Mouse (Mus musculus) forebrain, embryonic 15.5 days (tissue): ENCODE measurements around the gene C2cd3. TPM values are rescaled to one million over a fixed set of nuclear protein-coding genes. Genes with fewer than 3 reads are reported as not detected.
"Not testable (repeated sequence)": the region's sequence is repeated elsewhere in the genome, so short reads cannot be mapped to it uniquely, and the experiment has no call there.

Experiments
- ATAC-seq: fragments of 200-750 bp; cut with Nextera tagmentation; replicated peaks from 2 replicates; pipeline ENCODE4 v1.8.0; 2017; ENCODE audit warnings: mild to moderate bottlenecking, moderate TSS enrichment, moderate library complexity
- H3K27ac ChIP-seq: fragments of 300-500 bp; sonication (generic); replicated peaks from 2 replicates; pipeline ENCODE4 v1.5.1; 2015; ENCODE audit warnings: mild to moderate bottlenecking, inconsistent platforms
- H3K27me3 ChIP-seq: fragments of 300-500 bp; sonication (generic); 2 replicates; pipeline ENCODE4 v1.6.1; 2015; ENCODE audit warnings: inconsistent platforms
- H3K36me3 ChIP-seq: fragments of 300-500 bp; sonication (generic); 2 replicates; pipeline ENCODE4 v1.6.1; 2015; ENCODE audit warnings: mild to moderate bottlenecking, inconsistent platforms
- H3K4me1 ChIP-seq: fragments of 300-500 bp; sonication (generic); 2 replicates; pipeline ENCODE4 v1.6.1; 2015; ENCODE audit warnings: inconsistent platforms
- H3K4me2 ChIP-seq: fragments of 300-500 bp; sonication (generic); replicated peaks from 2 replicates; pipeline ENCODE4 v1.6.1; 2015; ENCODE audit warnings: mild to moderate bottlenecking, inconsistent platforms
- H3K4me3 ChIP-seq: fragments of 300-500 bp; sonication (generic); 2 replicates; pipeline ENCODE4 v1.5.1; 2015; ENCODE audit warnings: mild to moderate bottlenecking, inconsistent platforms
- H3K9ac ChIP-seq: fragments of 300-500 bp; sonication (generic); replicated peaks from 2 replicates; pipeline ENCODE4 v1.6.1; 2015; ENCODE audit warnings: mild to moderate bottlenecking, inconsistent platforms
- H3K9me3 ChIP-seq: fragments of 300-500 bp; sonication (generic); 2 replicates; pipeline ENCODE4 v1.6.1; 2016; ENCODE audit warnings: inconsistent platforms
- WGBS: fragments of 180-500 bp; shearing (Covaris S2); methylation state at CpG from one replicate; pipeline ENCODE4 v1.1.7; 2015; ENCODE audit warnings: mixed read lengths; 5-methylcytosine and 5-hydroxymethylcytosine counted together
- polyA plus RNA-seq: library from polyadenylated mRNA; unstranded; fragments of >200 nt; fragmentation: Nextera tagmentation; extraction: Ambion mirVana; gene quantifications from 2 replicates; pipeline ENCODE4 v1.2.1, GENCODE M21; 2015

C2cd3 gene
- polyA plus RNA-seq, 1 experiment from 2014 or later = 28.8 TPM

DNA sequence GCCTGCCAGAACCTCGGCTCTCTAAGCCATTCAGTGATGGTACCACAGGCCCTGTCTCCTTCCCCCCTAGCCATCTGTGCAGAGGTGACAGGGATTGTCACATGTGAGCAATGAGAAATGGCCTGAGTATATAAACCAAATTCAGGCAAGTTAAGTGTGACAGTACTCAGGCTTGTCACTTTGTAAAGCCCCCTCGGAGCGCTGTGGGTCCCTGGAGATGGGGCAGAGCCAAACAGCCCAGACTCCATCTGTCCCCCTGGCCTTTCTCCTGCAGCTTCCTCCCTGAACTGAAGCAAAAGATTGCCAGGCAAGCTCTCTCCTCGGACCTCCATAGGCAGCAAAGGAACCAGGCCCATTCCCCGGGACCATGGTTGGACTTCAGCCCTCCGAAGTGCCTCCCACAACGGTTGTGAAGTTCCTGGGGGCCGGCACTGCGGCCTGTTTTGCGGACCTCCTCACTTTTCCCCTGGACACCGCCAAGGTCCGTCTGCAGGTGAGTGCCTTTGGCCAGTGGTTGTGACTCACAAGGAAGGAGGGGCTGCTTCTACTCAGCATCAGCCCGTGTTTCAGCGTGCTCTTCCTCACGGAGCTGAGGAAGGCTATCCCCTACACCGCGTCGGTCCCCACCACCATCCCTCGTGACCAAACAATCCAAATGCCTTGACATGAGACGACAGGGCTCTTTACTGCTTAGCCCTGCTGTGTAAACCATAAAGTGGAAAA lies 107.2 kb downstream of the C2cd3 start:
- Histone ChIP-seq H3K9me3 (no peaks in the 10 kb centered on the region), H3K9ac (no peak overlapping the region), H3K36me3 (no peaks in the 10 kb centered on the region), H3K4me2 (no peak overlapping the region), H3K27ac (no peak overlapping the region), H3K27me3 (no peaks in the 10 kb centered on the region), H3K4me3 (no peak overlapping the region), H3K4me1 (no peaks in the 10 kb centered on the region)
- WGBS = 82% methylated on average over 20 of the region's 20 CpGs
- ATAC-seq = no peak

DNA sequence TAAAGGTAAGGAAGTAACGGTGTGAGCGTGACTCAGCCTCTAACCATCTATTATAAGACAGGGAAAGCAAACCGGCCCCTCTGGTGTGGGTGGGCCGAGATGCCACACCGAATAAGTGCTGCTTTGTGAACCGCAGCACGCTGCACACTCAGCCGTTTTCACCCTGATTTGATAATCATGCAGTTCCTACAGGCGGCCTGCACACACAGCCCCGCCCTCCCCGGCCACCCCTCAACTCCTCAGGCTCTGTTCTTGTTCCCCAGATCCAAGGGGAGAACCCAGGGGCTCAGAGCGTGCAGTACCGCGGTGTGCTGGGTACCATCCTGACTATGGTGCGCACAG lies 107.8 kb downstream of the C2cd3 start:
- Histone ChIP-seq H3K4me3 (no peak overlapping the region), H3K27ac (no peak overlapping the region), H3K4me2 (no peak overlapping the region), H3K36me3 (no peaks in the 10 kb centered on the region), H3K27me3 (no peaks in the 10 kb centered on the region), H3K9me3 (no peaks in the 10 kb centered on the region), H3K4me1 (no peaks in the 10 kb centered on the region), H3K9ac (no peak overlapping the region)
- no peak for ATAC-seq
- WGBS = 76% methylated on average over 15 of the region's 15 CpGs

GRCm38 (mm10) chr7:100480175-100480574 lies 108.1 kb downstream of the C2cd3 start:
- WGBS = 83% methylated on average over 17 of the region's 17 CpGs
- Histone ChIP-seq H3K4me2 (no peak overlapping the region), H3K27me3 (no peaks in the 10 kb centered on the region), H3K9ac (no peak overlapping the region), H3K9me3 (no peaks in the 10 kb centered on the region), H3K27ac (no peak overlapping the region), H3K36me3 (no peaks in the 10 kb centered on the region), H3K4me3 (no peak overlapping the region), H3K4me1 (no peaks in the 10 kb centered on the region)
- ATAC-seq = no peak

DNA sequence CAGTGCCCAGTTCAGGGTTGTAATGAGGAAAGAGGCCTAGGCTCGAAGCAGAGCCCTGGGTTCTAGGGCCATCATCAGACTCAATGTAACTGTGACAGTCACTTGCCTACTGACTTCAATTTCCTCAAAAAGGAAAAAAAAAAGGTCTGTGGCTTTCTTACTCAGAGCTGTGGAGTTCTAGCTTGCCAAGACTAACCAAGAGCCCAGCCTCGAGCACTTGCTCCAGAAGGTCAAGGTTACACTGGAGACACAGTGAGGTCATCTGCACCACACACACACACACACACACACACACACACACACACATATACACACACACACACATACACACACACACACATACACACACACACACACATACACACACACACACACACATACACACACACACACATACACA lies 110.0 kb downstream of the C2cd3 start:
- not testable (repeated sequence) for ATAC-seq, H3K27ac ChIP-seq, H3K4me1 ChIP-seq, H3K27me3 ChIP-seq, H3K36me3 ChIP-seq, H3K9ac ChIP-seq, H3K4me2 ChIP-seq, H3K9me3 ChIP-seq, H3K4me3 ChIP-seq
- WGBS = 86% methylated on average over 2 of the region's 2 CpGs

DNA sequence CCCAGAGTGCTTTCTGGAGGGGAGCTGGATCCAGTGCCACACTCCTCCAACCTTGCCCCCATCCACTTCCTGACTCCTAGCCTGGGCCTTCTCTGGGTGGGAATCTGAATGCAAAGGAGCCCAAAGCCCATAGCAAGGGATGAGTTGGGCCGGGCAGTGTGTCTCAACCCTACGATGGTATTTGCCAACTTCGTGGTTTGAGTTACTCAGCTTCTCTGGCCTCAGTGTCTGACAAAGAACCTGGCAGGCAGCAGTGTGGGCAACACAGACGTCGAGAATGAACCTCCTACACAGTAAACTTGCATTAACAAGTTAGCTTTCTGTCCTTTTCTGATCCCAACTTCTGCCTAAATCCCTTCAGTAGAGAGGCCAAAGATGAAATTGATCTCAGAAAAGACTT lies 112.5 kb downstream of the C2cd3 start:
- Histone ChIP-seq H3K9ac (no peak overlapping the region), H3K36me3 (no peaks in the 10 kb centered on the region), H3K27me3 (no peaks in the 10 kb centered on the region), H3K4me2 (no peak overlapping the region), H3K4me1 (peaks cover 6% of the 10 kb centered on the region), H3K9me3 (no peaks in the 10 kb centered on the region), H3K4me3 (no peak overlapping the region), H3K27ac (no peak overlapping the region)
- ATAC-seq = no peak
- 91% methylated on average over 5 of the region's 5 CpGs for WGBS

- H3K36me3 ChIP-seq = no peaks in the 10 kb centered on the region
- no peak overlapping the region for H3K9ac ChIP-seq
- WGBS = 79% methylated on average over 2 of the region's 2 CpGs
- H3K27ac ChIP-seq = no peak overlapping the region
- H3K9me3 ChIP-seq = no peaks in the 10 kb centered on the region
- no peaks in the 10 kb centered on the region for H3K27me3 ChIP-seq
- no peak overlapping the region for H3K4me2 ChIP-seq
- H3K4me1 ChIP-seq = peaks cover 6% of the 10 kb centered on the region
- H3K4me3 ChIP-seq = no peak overlapping the region
- no peak for ATAC-seq
These were observed 115.3 kb downstream of the C2cd3 start for GRCm38 (mm10) chr7:100487301-100487700.

- WGBS = 12% methylated on average over 10 of the region's 10 CpGs
- H3K27ac ChIP-seq = no peak overlapping the region; the same call in 1 of the 2 replicates
- no peak overlapping the region for H3K4me3 ChIP-seq
- H3K4me2 ChIP-seq = no peak overlapping the region
- no peak overlapping the region for H3K9ac ChIP-seq
- H3K4me1 ChIP-seq = peaks cover 17% of the 10 kb centered on the region
- ATAC-seq = peak; percentile 62; the same call in 1 of the 2 replicates
- no peaks in the 10 kb centered on the region for H3K36me3 ChIP-seq
- H3K9me3 ChIP-seq = no peaks in the 10 kb centered on the region
- H3K27me3 ChIP-seq = peaks cover 5% of the 10 kb centered on the region; the same call in 1 of the 2 replicates
These were observed 116.5 kb downstream of the C2cd3 start for GRCm38 (mm10) chr7:100488474-100489048.

DNA sequence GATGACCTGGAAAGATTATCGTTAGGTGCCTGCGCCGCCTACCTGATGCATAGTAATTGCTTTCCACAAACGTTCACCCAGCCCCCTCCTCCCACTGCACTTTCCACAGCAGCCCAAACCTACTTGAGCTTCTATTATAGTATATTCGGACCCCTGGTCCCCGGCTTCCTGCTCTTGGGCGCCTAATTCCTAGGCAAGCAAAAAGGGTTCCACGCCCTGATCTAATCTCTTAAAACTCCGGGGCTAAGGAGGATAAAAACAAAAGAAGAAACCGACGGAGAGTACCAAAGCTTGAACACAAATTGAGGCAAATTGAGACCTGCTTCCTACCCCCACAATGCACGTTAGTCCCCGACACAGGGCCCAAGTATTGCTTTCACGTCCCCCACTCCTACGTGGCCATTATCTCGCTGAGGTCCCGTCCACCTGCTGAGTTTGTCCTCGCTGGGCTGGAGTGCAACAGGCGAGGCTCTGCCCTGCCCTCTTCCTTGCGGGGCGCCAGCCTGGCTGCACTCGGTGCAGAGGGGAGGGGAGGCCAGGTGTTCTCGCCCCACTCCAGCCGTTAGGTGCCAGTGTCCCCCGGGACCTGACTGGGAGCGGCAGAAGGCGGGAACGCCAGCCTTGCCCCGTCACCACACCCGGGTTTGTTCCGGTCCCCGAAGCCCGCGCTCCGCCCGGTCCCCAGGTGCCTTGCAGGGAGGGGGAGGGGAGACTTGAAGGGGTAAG lies 120.5 kb downstream of the C2cd3 start:
- Histone ChIP-seq H3K4me3 (peak overlapping the region; percentile 41), H3K27me3 (peaks cover 5% of the 10 kb centered on the region; the same call in 1 of the 2 replicates), H3K9ac (peak overlapping the region; percentile 32; the same call in 1 of the 2 replicates), H3K36me3 (no peaks in the 10 kb centered on the region), H3K4me1 (peaks cover 34% of the 10 kb centered on the region), H3K9me3 (no peaks in the 10 kb centered on the region), H3K4me2 (peak overlapping the region; percentile 59), H3K27ac (no peak overlapping the region)
- no peak for ATAC-seq
- 7% methylated on average over 26 of the region's 36 CpGs for WGBS

GRCm38 (mm10) chr7:100493117-100493483 lies 121.1 kb downstream of the C2cd3 start, which contains the start of gene Ucp2:
Ucp2 (plus strand) TSS chr7:100493337.
- Histone ChIP-seq H3K9ac (peak within 1 kb of the TSS; percentile 32; the same call in 1 of the 2 replicates), H3K4me2 (peak within 1 kb of the TSS; percentile 59), H3K9me3 (no peaks in the 10 kb centered on the region), H3K36me3 (no peaks in the 10 kb centered on the region), H3K4me1 (peaks cover 34% of the 10 kb centered on the region), H3K27ac (no peak within 1 kb of the TSS), H3K27me3 (peaks cover 5% of the 10 kb centered on the region; the same call in 1 of the 2 replicates), H3K4me3 (peak within 1 kb of the TSS; percentile 41)
- under 1% methylated on average over 27 of the region's 27 CpGs for WGBS
- 0 out of 2 replicates have a peak, but pooled peaks have one; percentile 26 for ATAC-seq

DNA sequence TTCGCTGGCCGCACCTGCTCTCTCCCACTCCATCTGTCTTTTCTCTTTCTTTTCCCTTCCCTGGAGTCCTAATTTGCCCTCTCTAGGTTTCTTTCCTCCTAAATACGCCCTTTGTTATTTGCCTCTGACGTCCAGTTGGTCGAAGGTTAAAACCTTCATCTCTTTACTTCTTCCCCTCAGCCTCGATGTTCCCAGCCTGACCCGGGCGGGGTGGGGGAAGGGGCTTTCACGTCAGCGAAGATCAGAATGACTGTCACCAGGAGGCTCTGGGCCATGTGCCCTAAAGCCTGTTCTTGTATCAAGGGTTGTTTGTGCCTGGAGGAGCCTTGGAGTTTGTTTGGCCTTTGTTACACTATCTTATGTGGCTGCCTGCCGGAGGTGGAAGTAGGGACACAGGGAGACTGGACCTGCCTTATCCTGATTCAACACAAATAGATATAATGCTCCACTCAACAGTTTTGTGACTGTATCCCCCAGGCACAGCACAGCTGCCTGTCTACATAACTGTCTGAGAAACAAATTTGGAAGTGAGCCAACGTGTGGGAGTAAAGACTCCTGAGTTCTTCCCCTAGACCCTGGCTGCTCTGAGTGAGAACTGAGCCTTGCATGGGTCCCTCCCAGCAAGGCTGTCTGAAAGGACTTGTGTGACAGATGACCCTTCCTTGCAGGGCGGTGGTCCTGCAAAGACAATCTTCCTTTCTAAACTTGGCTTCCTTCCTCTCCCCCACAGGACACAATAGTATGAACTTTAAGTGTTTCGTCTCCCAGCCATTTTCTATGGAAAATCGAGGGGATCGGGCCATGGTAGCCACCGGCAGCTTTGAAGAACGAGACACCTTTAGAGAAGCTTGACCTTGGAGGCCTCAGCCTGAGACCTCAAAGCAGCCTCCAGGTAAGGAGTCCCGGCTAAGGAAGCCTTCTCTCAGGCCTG lies 121.7 kb downstream of the C2cd3 start:
- H3K36me3 ChIP-seq = no peaks in the 10 kb centered on the region
- ATAC-seq = no peak
- H3K9me3 ChIP-seq = no peaks in the 10 kb centered on the region
- H3K27ac ChIP-seq = no peak overlapping the region
- H3K4me1 ChIP-seq = peaks cover 29% of the 10 kb centered on the region
- H3K4me3 ChIP-seq = peak overlapping the region; percentile 41
- H3K27me3 ChIP-seq = peaks cover 5% of the 10 kb centered on the region; the same call in 1 of the 2 replicates
- H3K4me2 ChIP-seq = peak overlapping the region; percentile 59
- WGBS = 40% methylated on average over 19 of the region's 19 CpGs
- H3K9ac ChIP-seq = 0 out of 2 replicates have a peak overlapping the region, but pooled peaks have one; percentile 32

GRCm38 (mm10) chr7:100494415-100494831 lies 122.4 kb downstream of the C2cd3 start:
- Histone ChIP-seq H3K9ac (no peak overlapping the region), H3K9me3 (no peaks in the 10 kb centered on the region), H3K27ac (no peak overlapping the region), H3K27me3 (peaks cover 5% of the 10 kb centered on the region; the same call in 1 of the 2 replicates), H3K4me1 (peaks cover 27% of the 10 kb centered on the region), H3K4me2 (no peak overlapping the region), H3K4me3 (no peak overlapping the region), H3K36me3 (no peaks in the 10 kb centered on the region)
- WGBS = 89% methylated on average over 7 of the region's 7 CpGs
- ATAC-seq = no peak
